Mouse (Mus musculus) Patski (cell line): ENCODE results near the gene Larp6. TPM values are rescaled to one million over a fixed set of nuclear protein-coding genes. Genes with fewer than 3 reads are reported as not detected.

Source experiments
- ATAC-seq: fragments of 100-300 bp; one replicate; pipeline ENCODE4 v1.8.0; 2021
- CTCF ChIA-PET: fragments of 350-600 bp; sonication (Branson Sonifier 250); formaldehyde crosslinking; loops from one replicate; lab custom pipeline; 2022; ENCODE audit warnings: inconsistent platforms; lab: Charles Lee
- POLR2A ChIA-PET: fragments of 350-600 bp; sonication (Branson Sonifier 250); formaldehyde crosslinking; loops from one replicate; lab custom pipeline; 2022; ENCODE audit warnings: antibody characterized with exemption, inconsistent platforms; lab: Charles Lee
- DNase-seq: peaks from one replicate; pipeline ENCODE4 v3.0.0-alpha.2; 2011; ENCODE audit warnings: low read depth, low spot score
- H3K27me3 ChIP-seq: fragments of 371-371 bp; one replicate; pipeline ENCODE4 v1.5.1; 2021
- CTCF ChIP-seq: fragments of 100-300 bp; IDR thresholded peaks from one replicate; pipeline ENCODE4 v1.5.1; 2021
- in situ Hi-C: fragments of 300-500 bp; cut with MboI; formaldehyde crosslinking; loops from 3 replicates; pipeline ENCODE4 v1.11.1; 2018; ENCODE audit warnings: low pct_unique_long_range_greater_than_20kb, mixed read lengths
- polyA plus RNA-seq: library from polyadenylated mRNA; unstranded; gene quantifications from one replicate; pipeline ENCODE4 v1.2.3, GENCODE M21; 2021

Gene Larp6
- not detected for polyA plus RNA-seq

DNA sequence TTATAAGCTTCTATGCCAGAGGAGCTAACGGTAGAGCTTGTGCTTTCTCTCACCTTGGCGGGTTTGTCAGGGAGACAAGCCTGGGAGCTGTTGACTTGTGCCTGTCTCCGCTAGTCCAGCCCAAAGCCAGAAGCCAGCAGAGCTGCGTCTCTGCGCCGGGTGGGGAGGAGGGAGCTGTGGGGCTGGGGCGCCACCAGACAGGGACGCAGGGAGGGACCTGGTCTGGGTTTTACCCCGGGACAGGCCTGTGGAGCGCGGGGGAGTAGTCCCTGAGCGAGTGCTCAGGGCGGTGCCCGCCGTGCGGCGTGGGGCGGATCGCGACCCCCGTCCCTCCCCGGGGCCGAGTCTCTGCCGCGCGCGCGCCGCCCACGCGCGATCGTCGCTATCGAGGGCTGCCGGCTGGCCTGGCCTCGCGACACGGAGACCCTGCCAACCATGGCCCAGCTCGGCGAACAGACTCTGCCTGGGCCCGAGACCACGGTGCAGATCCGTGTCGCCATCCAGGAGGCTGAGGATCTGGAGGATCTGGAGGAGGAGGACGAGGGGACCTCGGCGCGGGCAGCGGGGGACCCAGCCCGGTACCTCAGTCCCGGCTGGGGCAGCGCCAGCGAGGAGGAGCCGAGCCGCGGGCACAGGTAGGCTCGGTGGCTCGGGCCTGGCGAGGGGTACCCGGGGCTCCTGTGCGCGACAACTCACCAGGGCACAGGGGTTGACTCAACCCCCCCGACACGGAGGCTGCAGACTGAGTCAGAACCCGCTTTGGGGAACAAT is at the start of gene Larp6:
Gene Larp6 (plus strand): TSS at position 219 of the 771 bp plus-strand sequence.
- no peaks in the 10 kb centered on the region for H3K27me3 ChIP-seq
- POLR2A ChIA-PET, result no interaction called here
- no peak for DNase-seq
- in situ Hi-C loops, result no loop called here
- ATAC-seq, result no peak
- CTCF ChIA-PET, result no interaction called here
- no peak for TF ChIP-seq CTCF

DNA sequence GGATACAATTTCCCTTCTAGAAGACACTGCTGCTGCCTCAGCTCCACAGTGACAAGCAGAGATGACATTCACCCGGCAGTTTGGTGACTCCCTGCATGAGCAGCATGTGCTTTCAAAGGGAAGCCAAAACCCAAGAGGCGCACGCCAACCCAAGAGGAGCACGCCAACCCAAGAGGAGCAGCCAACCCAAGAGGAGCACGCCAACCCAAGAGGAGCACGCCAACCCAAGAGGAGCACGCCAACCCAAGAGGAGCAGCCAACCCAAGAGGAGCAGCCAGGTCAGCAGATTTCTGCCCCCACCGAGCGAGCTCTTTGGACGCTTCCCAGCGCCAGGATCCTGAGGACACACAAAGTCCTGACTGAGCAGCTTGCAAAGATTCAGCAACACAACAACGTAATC is 48.4 kb upstream of the Larp6 start:
- in situ Hi-C loops, result no loop called here
- CTCF ChIA-PET, result no interaction called here
- TF ChIP-seq CTCF, result no peak

DNA sequence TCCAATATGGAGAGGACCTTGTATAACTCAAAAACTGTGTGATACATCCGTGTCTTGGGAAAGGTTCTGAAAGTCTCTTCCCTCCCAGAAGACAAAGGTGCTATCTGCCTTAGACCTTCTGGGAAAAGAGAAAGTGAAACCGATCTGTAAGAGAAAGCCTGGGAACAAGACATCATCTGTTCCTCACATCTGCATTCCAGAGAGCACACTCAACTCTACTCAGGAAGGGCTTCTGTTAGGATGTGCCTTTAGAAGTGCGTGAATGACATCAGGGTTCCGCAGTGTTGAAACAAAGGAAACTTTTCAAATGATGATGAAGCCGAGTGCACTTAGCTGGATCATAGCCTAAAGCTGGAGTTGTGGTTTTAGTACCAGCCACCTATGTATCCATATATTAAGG is 47.9 kb upstream of the Larp6 start:
- ChIA-PET POLR2A (no interaction called here), CTCF (no interaction called here)
- ATAC-seq (no peak), DNase-seq (no peak)
- no peaks in the 10 kb centered on the region for H3K27me3 ChIP-seq
- in situ Hi-C loops, result no loop called here
- no peak for TF ChIP-seq CTCF

More for the DNA sequence above, 48.4 kb upstream of the Larp6 start:
- POLR2A ChIA-PET, result no interaction called here
- H3K27me3 ChIP-seq, result no peaks in the 10 kb centered on the region
- DNase-seq, result no peak
- ATAC-seq, result no peak

DNA sequence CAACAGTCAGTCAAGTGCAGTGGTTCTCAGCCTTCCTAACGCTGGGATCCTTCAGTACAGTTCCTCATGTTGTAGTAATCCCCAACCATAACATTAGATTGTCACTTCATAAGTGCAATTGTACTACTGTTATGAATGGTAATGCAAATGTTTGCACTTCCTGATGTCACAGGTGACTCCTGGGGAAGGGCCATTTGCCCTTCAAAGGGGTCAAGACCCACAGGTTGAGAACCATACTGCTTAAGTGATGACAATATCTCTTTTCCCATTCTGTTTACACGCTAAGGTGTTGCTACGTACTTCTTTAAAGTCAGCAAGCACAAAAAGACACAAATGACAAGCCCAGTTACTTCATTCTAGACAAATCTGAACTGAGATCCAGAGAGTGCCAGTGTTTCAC is 47.3 kb upstream of the Larp6 start:
- POLR2A ChIA-PET, result no interaction called here
- no peak for TF ChIP-seq CTCF

DNA sequence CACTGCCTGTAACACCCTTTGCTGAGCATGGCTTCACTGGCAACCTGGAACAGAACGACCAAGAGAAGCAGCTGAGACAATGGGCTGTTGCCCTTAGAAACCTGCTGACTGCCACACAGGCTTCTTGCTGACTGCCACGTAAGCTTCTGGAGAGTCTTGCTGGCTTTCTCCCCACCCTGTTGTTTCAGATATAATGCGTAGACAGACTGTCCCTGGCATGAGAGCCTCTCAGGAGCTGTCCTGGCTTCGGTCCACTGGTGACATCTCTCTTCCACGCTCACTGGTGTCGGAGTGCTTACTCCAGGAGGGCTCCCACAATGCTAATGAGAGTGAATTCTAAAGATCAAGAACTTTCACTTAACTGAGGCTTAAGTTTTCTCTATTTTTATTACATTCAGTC is 43.9 kb upstream of the Larp6 start:
- in situ Hi-C loops, result no loop called here
- no peak for TF ChIP-seq CTCF

More for the DNA sequence above, 47.3 kb upstream of the Larp6 start:
- DNase-seq, result no peak
- no peaks in the 10 kb centered on the region for H3K27me3 ChIP-seq
- no peak for ATAC-seq
- in situ Hi-C loops, result no loop called here
- CTCF ChIA-PET, result no interaction called here

DNA sequence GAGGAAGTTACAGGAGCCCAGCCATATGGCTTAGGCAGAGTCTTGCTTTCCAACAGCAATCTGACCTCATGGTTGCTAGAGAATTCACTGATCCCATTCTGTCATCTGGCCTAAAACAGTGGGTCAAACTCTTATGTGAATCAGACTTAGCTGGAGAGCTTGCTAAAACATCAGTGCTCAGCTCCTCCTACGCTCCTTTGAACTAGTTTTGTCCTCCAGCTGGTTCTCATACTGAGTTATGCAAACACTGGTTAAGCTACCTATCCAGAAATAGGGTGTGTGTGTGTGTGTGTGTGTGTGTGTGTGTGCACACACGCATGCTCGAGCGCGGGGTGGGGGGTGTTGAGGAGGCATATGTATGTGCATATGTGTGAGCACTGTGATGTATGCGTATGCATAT is 40.2 kb upstream of the Larp6 start:
- CTCF ChIA-PET, result no interaction called here
- H3K27me3 ChIP-seq, result no peaks in the 10 kb centered on the region
- ATAC-seq (no peak), DNase-seq (no peak)
- TF ChIP-seq CTCF, result no peak
- in situ Hi-C loops, result no loop called here
- POLR2A ChIA-PET, result no interaction called here

More for the DNA sequence above, 43.9 kb upstream of the Larp6 start:
- ChIA-PET POLR2A (no interaction called here), CTCF (no interaction called here)
- DNase-seq (no peak), ATAC-seq (no peak)
- no peaks in the 10 kb centered on the region for H3K27me3 ChIP-seq

DNA sequence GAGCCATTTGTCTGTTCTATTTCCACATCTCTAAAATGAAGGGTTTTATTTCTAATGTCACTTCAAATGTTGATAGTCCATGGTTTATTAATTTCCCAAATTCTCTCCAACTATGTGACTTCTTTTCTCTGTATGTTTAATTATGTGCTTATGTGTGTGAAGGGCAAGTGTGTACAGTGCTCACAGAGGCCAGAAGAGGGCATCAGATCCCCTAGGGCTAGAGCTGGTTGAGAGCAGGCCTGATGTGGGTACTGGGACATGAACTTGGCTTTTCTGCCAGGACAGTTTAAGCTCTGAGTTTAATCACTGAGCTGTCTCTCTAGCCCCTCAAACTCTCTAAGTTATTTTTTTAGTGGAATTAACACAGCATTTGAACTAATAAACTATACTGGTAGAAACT is 38.0 kb upstream of the Larp6 start:
- CTCF ChIA-PET, result interaction anchor here (1.0 kb wide), 1 partner anchor 69 kb away, joined by 3 read pairs; no protein-coding TSS in a partner anchor
- POLR2A ChIA-PET, result no interaction called here
- no peak for ATAC-seq
- in situ Hi-C loops, result loop anchor here (5.0 kb wide), 1 partner anchor 427 kb away; no protein-coding TSS in a partner anchor
- DNase-seq, result no peak
- H3K27me3 ChIP-seq, result no peaks in the 10 kb centered on the region
- peak; percentile 63 for TF ChIP-seq CTCF

DNA sequence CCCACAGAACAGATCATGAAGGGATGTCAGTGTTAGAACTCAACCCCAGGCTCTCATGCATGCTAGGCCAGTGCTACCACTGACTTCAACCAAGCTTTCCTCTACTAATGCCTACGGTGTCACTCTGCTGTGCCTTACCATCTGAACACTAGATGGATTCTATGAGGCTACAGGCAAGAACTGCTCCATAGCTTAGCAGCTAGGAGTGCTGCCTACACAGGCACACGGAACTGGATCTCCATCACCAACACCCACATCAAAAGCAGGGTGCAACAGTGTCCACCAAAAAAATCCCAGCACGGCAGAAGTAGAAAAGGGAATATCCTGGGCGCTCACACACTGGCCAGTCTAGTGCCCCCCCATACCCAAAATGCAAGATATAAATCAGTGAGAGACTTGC is 36.4 kb upstream of the Larp6 start:
- no peak for TF ChIP-seq CTCF
- no peaks in the 10 kb centered on the region for H3K27me3 ChIP-seq
- POLR2A ChIA-PET, result no interaction called here
- CTCF ChIA-PET, result no interaction called here
- no peak for ATAC-seq
- DNase-seq, result no peak
- in situ Hi-C loops, result loop anchor here (5.0 kb wide), 1 partner anchor 429 kb away; no protein-coding TSS in a partner anchor

DNA sequence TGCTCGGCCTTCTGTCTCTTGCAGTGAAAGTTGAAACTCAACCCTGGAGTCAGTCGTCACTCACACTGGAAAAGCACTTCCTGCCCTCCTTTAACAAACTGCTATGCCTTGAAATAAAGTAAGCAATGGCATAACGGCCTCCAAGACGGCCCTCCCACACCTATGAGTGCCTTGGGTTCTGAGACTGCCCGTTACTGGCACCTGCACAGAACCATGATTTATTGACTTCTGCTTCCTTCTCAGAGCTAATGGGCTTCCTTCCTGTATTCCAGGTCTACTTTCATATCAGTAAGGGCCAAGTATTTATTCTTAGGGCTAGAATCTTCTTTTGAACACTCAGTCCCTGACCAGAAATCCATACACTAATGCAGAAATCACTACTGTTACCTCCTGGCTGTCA is 33.9 kb upstream of the Larp6 start:
- ChIA-PET CTCF (interaction anchor here (1.9 kb wide), 1 partner anchor 12 kb away, joined by 5 read pairs; no protein-coding TSS in a partner anchor), POLR2A (no interaction called here)
- DNase-seq (no peak), ATAC-seq (no peak)
- no peaks in the 10 kb centered on the region for H3K27me3 ChIP-seq
- TF ChIP-seq CTCF, result no peak
- in situ Hi-C loops, result loop anchor here (5.0 kb wide), 1 partner anchor 432 kb away; no protein-coding TSS in a partner anchor

DNA sequence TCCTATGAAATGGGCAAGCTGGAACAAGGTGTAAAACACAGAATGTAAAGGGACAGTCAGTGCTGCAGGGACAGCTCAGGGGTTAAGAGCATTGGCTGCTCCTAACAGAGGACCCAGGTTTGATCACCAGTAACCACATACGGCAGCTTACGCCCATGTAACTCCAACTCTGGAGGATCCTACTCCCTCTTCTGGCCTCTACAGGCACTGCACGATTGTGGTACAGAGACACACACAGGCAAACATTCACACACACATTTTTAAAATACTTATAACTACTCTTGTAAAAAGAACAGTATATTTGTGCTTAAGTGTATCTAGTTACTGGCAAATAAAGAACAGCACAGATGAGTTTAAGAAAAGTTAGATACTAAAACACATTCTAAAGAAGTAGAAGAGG is 31.8 kb upstream of the Larp6 start:
- peak; percentile 53 for TF ChIP-seq CTCF
- ChIA-PET CTCF (no interaction called here), POLR2A (no interaction called here)
- DNase-seq, result no peak
- in situ Hi-C loops, result no loop called here
- no peak for ATAC-seq
- no peaks in the 10 kb centered on the region for H3K27me3 ChIP-seq

DNA sequence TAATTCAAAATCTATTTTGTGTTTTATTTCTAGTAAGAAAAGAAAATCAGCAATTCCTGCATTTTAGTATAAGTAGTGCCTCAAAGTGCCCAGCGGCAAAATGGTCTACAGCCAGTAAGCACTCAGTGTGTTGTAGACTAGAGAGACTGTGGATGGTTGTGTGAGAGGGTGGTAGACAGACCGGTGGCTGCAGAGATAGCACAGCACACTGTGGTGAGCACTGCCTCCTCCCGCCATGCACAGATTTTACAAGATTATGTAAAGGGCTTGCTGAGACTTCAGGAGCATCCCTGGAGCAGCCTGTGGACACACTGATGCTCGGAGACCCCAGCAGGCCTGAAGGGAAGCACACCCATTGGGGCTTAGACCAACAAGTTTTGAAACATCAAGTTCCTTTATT is 30.0 kb upstream of the Larp6 start:
- in situ Hi-C loops, result no loop called here
- ChIA-PET POLR2A (no interaction called here), CTCF (no interaction called here)
- DNase-seq (no peak), ATAC-seq (no peak)
- no peaks in the 10 kb centered on the region for H3K27me3 ChIP-seq
- no peak for TF ChIP-seq CTCF
